Mouse (Mus musculus) G1E (cell line): ENCODE results near the gene Nanos3. TPM values are rescaled to one million over a fixed set of nuclear protein-coding genes. Genes with fewer than 3 reads are reported as not detected.

Experiments
- ATAC-seq: 2 replicates; pipeline ENCODE4 v1.8.0; 2016; ENCODE audit warnings: mild to moderate bottlenecking; ENCODE audit not compliant: insufficient number of reproducible peaks, poor library complexity, low FRiP score, severe bottlenecking; ENCODE audit errors: extremely low read depth
- DNase-seq: peaks from one replicate; pipeline ENCODE4 v3.0.0; 2012; ENCODE audit warnings: low spot score
- H3K27me3 ChIP-seq: 2 replicates; pipeline ENCODE4 v1.6.1; 2012; ENCODE audit warnings: mild to moderate bottlenecking, low read length, inconsistent platforms; ENCODE audit not compliant: insufficient read depth
- H3K36me3 ChIP-seq: replicated peaks from 2 replicates; pipeline ENCODE3; 2012; ENCODE audit warnings: mild to moderate bottlenecking, inconsistent platforms
- H3K4me1 ChIP-seq: 2 replicates; pipeline ENCODE4 v1.6.1; 2012; ENCODE audit warnings: low read depth, low read length, inconsistent platforms, mixed read lengths; ENCODE audit not compliant: insufficient read depth
- H3K4me3 ChIP-seq: 2 replicates; pipeline ENCODE4 v1.5.1; 2012; ENCODE audit warnings: low read depth, mild to moderate bottlenecking, inconsistent platforms, low read length, moderate library complexity, mixed read lengths
- H3K9me3 ChIP-seq: replicated peaks from 2 replicates; pipeline ENCODE4 v1.6.1; 2012; ENCODE audit warnings: inconsistent platforms
- CTCF ChIP-seq: IDR thresholded peaks from 2 replicates; pipeline ENCODE4 v1.5.1; 2012; ENCODE audit warnings: low read depth, low read length, inconsistent platforms, mixed read lengths
- GATA1 ChIP-seq: IDR thresholded peaks from 2 replicates; pipeline ENCODE4 v1.6.1; 2012; ENCODE audit warnings: borderline replicate concordance, low read length, inconsistent platforms, mixed read lengths
- GATA2 ChIP-seq: IDR thresholded peaks from 2 replicates; pipeline ENCODE4 v1.6.1; 2012; ENCODE audit warnings: low read depth, low read length, inconsistent platforms, borderline replicate concordance
- POLR2AphosphoS5 ChIP-seq: IDR thresholded peaks from 2 replicates; pipeline ENCODE4 v1.6.1; 2012; ENCODE audit warnings: low read depth, low read length, inconsistent platforms; ENCODE audit not compliant: insufficient replicate concordance
- TAL1 ChIP-seq: conservative IDR thresholded peaks from 2 replicates; pipeline ENCODE4 v1.6.1; 2012; ENCODE audit warnings: low read depth, low read length, inconsistent platforms, mixed read lengths
- polyA plus RNA-seq: library from polyadenylated mRNA; stranded (reverse); fragments of >175 nt; gene quantifications from 2 replicates; pipeline ENCODE4 v1.2.3, GENCODE M21; 2012
- total RNA-seq, 2 experiments: library from RNA; stranded (forward) in 1 of 2; stranded (reverse) in 1 of 2; fragments of 200-1000 nt in 1 of 2; fragments of >200 nt in 1 of 2; fragmentation: Nextera tagmentation in 1 of 2; gene quantifications; 2 replicates each; pipeline ENCODE4 v1.2.3; 2014 to 2017

Gene Nanos3
- total and polyA plus RNA-seq, 3 experiments, result not detected

- Histone ChIP-seq H3K4me3 (no peak overlapping the region), H3K27me3 (peaks cover 4% of the 10 kb centered on the region; the same call in 1 of the 2 replicates), H3K36me3 (no peaks in the 10 kb centered on the region), H3K4me1 (peaks cover 45% of the 10 kb centered on the region), H3K9me3 (no peaks in the 10 kb centered on the region)
- no peak for TF ChIP-seq GATA1
- TF ChIP-seq CTCF, result no peak
- no peak for TF ChIP-seq TAL1
- no peak for TF ChIP-seq POLR2AphosphoS5
- TF ChIP-seq GATA2, result no peak
- no peak for DNase-seq
- no peak for ATAC-seq
These were observed 5.3 kb upstream of the Nanos3 start for GRCm38 (mm10) chr8:84190191-84190867.

- DNase-seq, result no peak
- no peaks in the 10 kb centered on the region for H3K36me3 ChIP-seq
- no peaks in the 10 kb centered on the region for H3K9me3 ChIP-seq
- ATAC-seq, result no peak
- no peak for TF ChIP-seq TAL1
- peaks cover 45% of the 10 kb centered on the region for H3K4me1 ChIP-seq
- peaks cover 10% of the 10 kb centered on the region; the same call in 1 of the 2 replicates for H3K27me3 ChIP-seq
- H3K4me3 ChIP-seq, result no peak overlapping the region
These were observed 4.6 kb upstream of the Nanos3 start for GRCm38 (mm10) chr8:84189603-84190002.

GRCm38 (mm10) chr8:84188671-84189070, 3.7 kb upstream of the Nanos3 start:
- TF ChIP-seq POLR2AphosphoS5 (no peak), GATA2 (no peak), CTCF (no peak), TAL1 (no peak), GATA1 (no peak)
- no peak for ATAC-seq
- peaks cover 38% of the 10 kb centered on the region for H3K4me1 ChIP-seq
- no peak overlapping the region for H3K4me3 ChIP-seq
- no peaks in the 10 kb centered on the region for H3K36me3 ChIP-seq
- no peak for DNase-seq
- peaks cover 15% of the 10 kb centered on the region; the same call in 1 of the 2 replicates for H3K27me3 ChIP-seq
- H3K9me3 ChIP-seq, result no peaks in the 10 kb centered on the region

- Histone ChIP-seq H3K4me3 (no peak overlapping the region; the same call in 1 of the 2 replicates), H3K9me3 (no peaks in the 10 kb centered on the region), H3K36me3 (no peaks in the 10 kb centered on the region), H3K27me3 (peaks cover 23% of the 10 kb centered on the region), H3K4me1 (peaks cover 29% of the 10 kb centered on the region)
- peak; percentile 40 for DNase-seq
- ATAC-seq, result no peak
- TF ChIP-seq GATA1 (no peak), CTCF (peak; percentile 47)
These were observed 2.2 kb upstream of the Nanos3 start for GRCm38 (mm10) chr8:84187065-84187755.

GRCm38 (mm10) chr8:84186547-84186946, 1.5 kb upstream of the Nanos3 start:
- H3K4me3 ChIP-seq, result no peak overlapping the region; the same call in 1 of the 2 replicates
- peak; percentile 68 for DNase-seq

GRCm38 (mm10) chr8:84184085-84185043, 653 bp downstream of the Nanos3 start:
- peaks cover 27% of the 10 kb centered on the region for H3K4me1 ChIP-seq
- no peaks in the 10 kb centered on the region for H3K9me3 ChIP-seq
- ATAC-seq (no peak), DNase-seq (no peak)
- H3K4me3 ChIP-seq, result no peak overlapping the region
- H3K36me3 ChIP-seq, result no peaks in the 10 kb centered on the region
- TF ChIP-seq POLR2AphosphoS5 (no peak), CTCF (no peak), GATA1 (no peak), TAL1 (no peak), GATA2 (no peak)
- H3K27me3 ChIP-seq, result peaks cover 35% of the 10 kb centered on the region

More at GRCm38 (mm10) chr8:84186547-84186946, 1.5 kb upstream of the Nanos3 start:
- Histone ChIP-seq H3K27me3 (peaks cover 23% of the 10 kb centered on the region), H3K36me3 (no peaks in the 10 kb centered on the region), H3K9me3 (no peaks in the 10 kb centered on the region), H3K4me1 (peaks cover 22% of the 10 kb centered on the region)
- ATAC-seq, result 0 out of 2 replicates have a peak, but pooled peaks have one; percentile 28
- no peak for TF ChIP-seq GATA2
- peak; percentile 78 for TF ChIP-seq CTCF
- TF ChIP-seq GATA1, result no peak
